Mouse (Mus musculus): ENCODE measurements at regions not wholly inside any gene's neighbourhood (a gene's known extent, or its start where the extent isn't known, plus 50 kb on each side); places are given as distances from the start of the nearest gene placed in this dataset.
"Not testable (repeated sequence)": the region's sequence is repeated elsewhere in the genome, so short reads cannot be mapped to it uniquely, and the experiment has no call there.

DNA sequence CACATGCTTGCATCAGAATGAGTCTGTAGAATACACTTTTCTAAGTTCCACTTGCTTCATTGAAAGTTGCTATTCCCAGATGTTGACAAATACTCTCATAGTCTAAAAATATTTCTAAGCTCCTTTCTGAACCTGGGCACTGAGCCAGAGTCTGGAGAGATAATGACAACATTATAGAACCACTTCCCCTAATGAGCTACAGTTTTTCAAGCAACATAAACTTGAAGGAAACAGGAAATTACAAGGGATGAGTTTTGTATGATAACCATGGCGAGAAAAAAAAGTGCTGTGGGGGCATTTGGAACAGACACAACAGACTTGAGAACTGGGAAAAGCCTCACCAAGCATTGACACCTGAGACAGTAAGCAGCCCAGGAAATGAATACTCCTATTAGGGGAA is 233.8 kb downstream of the Kctd12 start:
- TF ChIP-seq POLR2A (IDR thresholded peaks at IDR 0.05; ENCODE audit: borderline replicate concordance, extremely low read depth, low read depth, low read length) (no peak), CTCF (IDR thresholded peaks at IDR 0.05; ENCODE audit: insufficient read depth, low read length) (no peak)
- no peak for DNase-seq
- Histone ChIP-seq H3K4me1 (ENCODE audit: control insufficient read depth, insufficient read depth, low read length) (no peaks in the 10 kb centered on the region), H3K4me3 (replicated peaks; ENCODE audit: extremely low read depth, low read depth, low read length) (no peak overlapping the region)
- 31% methylated on average over 1 of the region's 1 CpGs for WGBS

DNA sequence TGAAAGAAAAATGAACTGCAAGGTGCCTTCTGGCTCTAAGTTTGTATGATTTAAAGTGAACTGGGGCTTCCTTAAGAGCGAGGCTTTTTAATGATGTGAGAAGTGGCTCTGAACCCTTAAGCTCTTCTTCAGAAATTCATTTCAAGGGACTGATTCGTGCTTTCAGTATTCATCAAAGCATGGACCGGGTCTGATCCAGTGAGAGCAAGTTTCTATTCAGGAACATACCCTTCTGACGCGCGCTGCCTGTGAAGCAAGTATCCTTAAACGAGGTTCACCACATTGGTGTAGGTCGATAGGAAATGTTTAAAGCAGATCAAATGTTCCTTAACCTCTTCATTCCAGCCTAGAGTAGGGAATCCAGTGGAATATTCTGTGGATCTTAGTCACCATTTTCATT is 240.1 kb downstream of the Kctd12 start:
- Histone ChIP-seq H3K4me3 (replicated peaks; ENCODE audit: extremely low read depth, low read depth, low read length) (no peak overlapping the region), H3K4me1 (ENCODE audit: control insufficient read depth, insufficient read depth, low read length) (no peaks in the 10 kb centered on the region)
- WGBS: 81% methylated on average over 8 of the region's 8 CpGs
- no peak for DNase-seq
- no peak for TF ChIP-seq CTCF (IDR thresholded peaks at IDR 0.05; ENCODE audit: insufficient read depth, low read length)
- TF ChIP-seq POLR2A (IDR thresholded peaks at IDR 0.05; ENCODE audit: borderline replicate concordance, extremely low read depth, low read depth, low read length): no peak

DNA sequence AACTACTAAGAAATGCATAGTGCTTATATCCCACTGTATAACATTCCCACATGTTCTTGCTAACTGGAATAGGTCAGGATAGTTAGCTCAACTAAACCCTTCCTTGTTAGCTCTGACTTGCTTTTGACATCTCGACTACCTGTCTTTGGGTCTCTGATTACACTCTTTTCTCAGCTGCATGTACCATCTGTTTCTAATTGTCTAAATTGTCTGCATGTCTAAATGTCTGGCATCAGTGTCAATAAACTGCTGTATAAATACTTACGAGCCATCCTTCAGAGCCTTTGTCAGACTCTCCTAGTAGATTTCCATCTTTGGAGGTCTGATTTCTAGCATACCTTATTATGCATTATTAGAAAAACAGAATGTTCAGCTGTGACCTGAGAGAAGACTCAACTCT is 245.8 kb downstream of the Kctd12 start:
- Histone ChIP-seq H3K4me3 (replicated peaks; ENCODE audit: extremely low read depth, low read depth, low read length) (no peak overlapping the region), H3K4me1 (ENCODE audit: control insufficient read depth, insufficient read depth, low read length) (no peaks in the 10 kb centered on the region)
- TF ChIP-seq CTCF (IDR thresholded peaks at IDR 0.05; ENCODE audit: insufficient read depth, low read length): no peak
- DNase-seq: no peak
- 76% methylated on average over 2 of the region's 2 CpGs for WGBS

DNA sequence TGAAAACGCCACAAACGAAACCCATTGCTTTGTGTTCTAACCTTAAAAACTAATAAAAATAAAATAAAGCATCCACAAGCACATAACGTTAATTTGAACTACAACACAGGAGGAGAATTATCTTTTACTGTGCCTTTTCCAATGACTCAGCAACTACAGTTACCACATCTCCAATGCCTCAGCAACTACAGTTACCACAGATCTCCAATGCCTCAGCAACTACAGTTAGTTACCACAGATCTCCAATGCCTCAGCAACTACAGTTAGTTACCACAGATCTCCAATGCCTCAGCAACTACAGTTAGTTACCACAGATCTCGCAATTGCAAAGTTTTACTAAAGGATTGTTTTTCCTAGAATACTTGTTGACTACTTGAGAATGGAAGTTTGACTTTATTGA is 248.7 kb downstream of the Kctd12 start:
- not testable (repeated sequence) for H3K4me1 ChIP-seq (ENCODE audit: control insufficient read depth, insufficient read depth, low read length); DNase-seq; H3K4me3 ChIP-seq (replicated peaks; ENCODE audit: extremely low read depth, low read depth, low read length)
- WGBS: 85% methylated on average over 4 of the region's 4 CpGs

DNA sequence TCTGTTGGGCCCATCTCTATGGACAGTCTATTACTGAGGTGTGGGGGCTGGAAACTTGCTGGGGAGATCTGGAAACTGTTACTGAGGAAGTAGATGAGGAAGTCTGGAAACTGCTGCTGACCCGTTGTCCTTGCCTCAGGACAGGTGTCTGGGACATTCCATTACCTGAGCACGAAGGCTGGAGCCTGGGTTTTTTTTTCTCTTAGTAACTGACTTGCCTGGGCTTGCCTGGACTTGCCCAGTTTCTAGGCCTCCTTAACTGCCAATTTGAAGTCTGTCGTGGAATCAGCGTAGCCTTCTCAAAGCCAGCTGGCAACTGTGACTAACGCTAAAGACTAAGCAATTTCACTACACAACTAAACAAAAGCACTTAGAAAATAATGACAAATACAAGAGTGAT is 250.7 kb downstream of the Kctd12 start:
- Histone ChIP-seq H3K4me1 (ENCODE audit: control insufficient read depth, insufficient read depth, low read length) (no peaks in the 10 kb centered on the region), H3K4me3 (replicated peaks; ENCODE audit: extremely low read depth, low read depth, low read length) (no peak overlapping the region)
- DNase-seq: no peak
- no peak for TF ChIP-seq CTCF (IDR thresholded peaks at IDR 0.05; ENCODE audit: insufficient read depth, low read length)
- no peak for TF ChIP-seq POLR2A (IDR thresholded peaks at IDR 0.05; ENCODE audit: borderline replicate concordance, extremely low read depth, low read depth, low read length)
- WGBS: 65% methylated on average over 5 of the region's 5 CpGs

DNA sequence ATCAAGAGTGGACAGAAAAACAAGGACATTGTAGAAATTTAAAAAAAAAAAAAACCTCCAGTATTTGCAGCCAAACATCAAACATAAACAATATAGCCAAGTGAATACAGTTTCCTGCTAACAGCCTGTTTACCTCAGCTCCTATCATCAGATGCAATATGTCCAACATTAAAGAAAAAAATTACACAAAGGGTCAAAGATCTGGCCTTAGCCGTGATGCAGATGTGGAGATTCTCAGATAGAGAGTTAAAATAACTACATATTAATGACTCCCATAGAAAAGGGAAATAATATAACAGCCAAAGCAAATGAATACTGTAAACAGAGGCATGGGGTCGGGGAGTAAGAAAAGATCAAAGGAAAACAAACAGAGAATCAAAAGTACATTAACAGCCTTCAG is 259.8 kb downstream of the Kctd12 start:
- TF ChIP-seq POLR2A (IDR thresholded peaks at IDR 0.05; ENCODE audit: borderline replicate concordance, extremely low read depth, low read depth, low read length): no peak
- no peak for TF ChIP-seq CTCF (IDR thresholded peaks at IDR 0.05; ENCODE audit: insufficient read depth, low read length)
- no peak for DNase-seq
- 29% methylated on average over 2 of the region's 2 CpGs for WGBS
- H3K4me3 ChIP-seq (replicated peaks; ENCODE audit: extremely low read depth, low read depth, low read length): no peak overlapping the region
- H3K4me1 ChIP-seq (ENCODE audit: control insufficient read depth, insufficient read depth, low read length): no peaks in the 10 kb centered on the region

DNA sequence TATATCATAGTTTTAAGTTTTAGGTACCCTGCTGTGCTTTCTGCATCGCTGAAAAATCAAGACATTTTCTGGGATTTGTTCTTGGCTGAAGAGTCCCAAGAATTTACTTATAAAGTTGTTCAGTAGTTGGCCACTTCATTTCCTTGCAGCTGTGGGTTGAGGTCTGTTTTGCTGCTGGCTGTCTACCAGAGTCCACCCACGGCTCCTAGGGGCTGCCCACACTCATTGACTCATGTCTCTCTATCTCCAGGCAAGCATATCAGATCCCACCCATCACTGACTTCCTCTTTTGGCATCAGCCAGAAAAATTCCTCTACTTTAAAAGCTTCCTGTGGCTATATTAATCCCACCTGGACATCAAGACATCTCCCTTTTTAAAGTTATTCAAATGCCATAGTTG is 263.9 kb downstream of the Kctd12 start:
- Histone ChIP-seq H3K4me3 (replicated peaks; ENCODE audit: extremely low read depth, low read depth, low read length) (no peak overlapping the region), H3K4me1 (ENCODE audit: control insufficient read depth, insufficient read depth, low read length) (no peaks in the 10 kb centered on the region)
- no peak for DNase-seq
- WGBS: 46% methylated on average over 2 of the region's 2 CpGs
- TF ChIP-seq POLR2A (IDR thresholded peaks at IDR 0.05; ENCODE audit: borderline replicate concordance, extremely low read depth, low read depth, low read length) (no peak), CTCF (IDR thresholded peaks at IDR 0.05; ENCODE audit: insufficient read depth, low read length) (no peak)

DNA sequence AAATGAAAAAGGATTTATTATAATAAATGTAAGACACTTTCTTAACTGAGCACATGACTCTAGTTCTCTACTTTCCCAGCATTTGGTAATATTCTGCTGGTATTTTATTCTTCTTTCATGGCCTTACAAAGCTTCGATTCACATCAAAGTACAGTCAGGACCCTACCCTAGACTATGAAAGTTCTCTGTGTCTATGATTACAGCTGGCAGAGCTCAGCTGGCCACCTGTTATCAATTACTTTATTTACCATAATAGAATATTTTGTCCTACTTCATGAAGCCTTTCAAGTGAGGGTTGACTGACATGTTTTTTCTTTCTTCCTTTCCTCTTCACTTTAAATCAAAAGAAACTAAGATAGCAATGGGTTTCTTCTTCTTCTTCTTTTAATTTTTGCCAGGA is 269.8 kb downstream of the Kctd12 start:
- no peaks in the 10 kb centered on the region for H3K4me1 ChIP-seq (ENCODE audit: control insufficient read depth, insufficient read depth, low read length)
- 67% methylated on average over 1 of the region's 1 CpGs for WGBS
- no peak for DNase-seq
- no peak overlapping the region for H3K4me3 ChIP-seq (replicated peaks; ENCODE audit: extremely low read depth, low read depth, low read length)
- no peak for TF ChIP-seq POLR2A (IDR thresholded peaks at IDR 0.05; ENCODE audit: borderline replicate concordance, extremely low read depth, low read depth, low read length)
- no peak for TF ChIP-seq CTCF (IDR thresholded peaks at IDR 0.05; ENCODE audit: insufficient read depth, low read length)

DNA sequence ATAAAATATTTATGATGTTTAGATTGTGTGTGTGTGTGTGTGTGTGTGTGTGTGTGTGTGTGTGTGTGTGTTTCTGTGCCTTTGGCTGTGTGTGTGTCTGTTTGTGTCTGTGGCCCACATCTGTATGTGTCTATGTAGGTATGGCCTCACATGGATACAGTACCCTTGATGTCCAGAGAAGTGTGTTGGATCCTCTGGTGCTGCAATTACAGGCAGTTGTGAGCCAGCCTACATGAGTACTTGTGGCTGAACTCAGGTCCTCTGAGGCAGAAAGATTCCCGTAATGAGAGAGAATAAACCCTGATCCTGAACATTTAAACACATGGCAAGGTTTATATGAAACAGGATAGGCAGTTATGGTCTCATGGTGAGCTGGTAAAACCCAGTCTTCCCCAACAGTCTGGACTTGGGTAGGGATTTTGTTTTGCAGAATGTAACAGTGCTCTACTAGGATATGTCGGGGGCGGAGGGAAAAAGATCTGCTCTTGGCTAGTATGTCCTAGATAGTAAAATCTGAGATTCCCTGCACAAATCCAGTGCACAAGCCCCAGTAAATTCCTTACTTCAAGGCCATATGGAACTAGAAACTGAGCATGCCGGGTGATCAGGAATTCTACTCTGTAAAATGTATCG is 275.6 kb downstream of the Kctd12 start:
- WGBS: 95% methylated on average over 5 of the region's 5 CpGs
- no peak for DNase-seq
- Histone ChIP-seq H3K4me1 (ENCODE audit: control insufficient read depth, insufficient read depth, low read length) (no peaks in the 10 kb centered on the region), H3K4me3 (replicated peaks; ENCODE audit: extremely low read depth, low read depth, low read length) (no peak overlapping the region)
- TF ChIP-seq POLR2A (IDR thresholded peaks at IDR 0.05; ENCODE audit: borderline replicate concordance, extremely low read depth, low read depth, low read length) (no peak), CTCF (IDR thresholded peaks at IDR 0.05; ENCODE audit: insufficient read depth, low read length) (no peak)

DNA sequence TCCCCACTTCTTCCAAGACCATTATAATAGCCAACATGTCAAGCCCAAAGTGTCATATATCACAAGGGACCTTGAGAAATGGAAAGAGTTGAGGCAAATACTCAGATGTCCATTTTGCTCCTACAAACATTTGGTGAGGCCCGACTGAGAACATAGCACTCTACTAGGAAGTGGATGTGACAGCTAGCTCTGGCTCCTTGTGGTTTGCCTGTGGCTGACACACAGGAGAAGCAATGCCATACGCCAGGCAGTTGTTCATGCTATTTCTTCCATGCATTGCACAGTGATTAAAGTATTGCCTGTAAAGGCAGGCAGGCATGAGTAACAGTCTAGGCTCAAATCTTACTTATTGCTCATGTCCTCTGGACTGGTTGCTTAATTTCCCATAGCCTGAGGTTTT is 281.3 kb downstream of the Kctd12 start:
- no peak for DNase-seq
- Histone ChIP-seq H3K4me1 (ENCODE audit: control insufficient read depth, insufficient read depth, low read length) (no peaks in the 10 kb centered on the region), H3K4me3 (replicated peaks; ENCODE audit: extremely low read depth, low read depth, low read length) (no peak overlapping the region)
- TF ChIP-seq CTCF (IDR thresholded peaks at IDR 0.05; ENCODE audit: insufficient read depth, low read length) (no peak), POLR2A (IDR thresholded peaks at IDR 0.05; ENCODE audit: borderline replicate concordance, extremely low read depth, low read depth, low read length) (no peak)
- WGBS: 70% methylated on average over 2 of the region's 2 CpGs

DNA sequence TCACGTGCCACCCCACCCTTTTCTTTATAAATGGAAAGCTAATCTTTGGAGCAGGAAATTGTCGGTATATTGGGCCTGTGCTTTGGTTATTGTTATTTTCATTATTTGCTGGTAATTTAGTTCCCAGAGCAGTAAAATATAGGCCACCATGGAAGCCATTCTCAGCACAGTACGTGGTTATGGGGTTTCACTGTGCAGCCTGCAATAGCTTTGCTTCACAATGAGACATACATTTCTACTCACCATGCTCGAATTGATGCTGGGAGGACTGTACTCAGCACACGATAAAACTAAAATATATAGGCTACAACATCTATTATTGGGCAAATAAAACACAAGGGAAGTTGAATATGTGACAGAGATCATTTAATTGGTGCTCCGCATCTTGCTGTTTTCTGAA is 282.0 kb downstream of the Kctd12 start:
- 78% methylated on average over 6 of the region's 6 CpGs for WGBS
- Histone ChIP-seq H3K4me3 (replicated peaks; ENCODE audit: extremely low read depth, low read depth, low read length) (no peak overlapping the region), H3K4me1 (ENCODE audit: control insufficient read depth, insufficient read depth, low read length) (no peaks in the 10 kb centered on the region)
- no peak for DNase-seq
- TF ChIP-seq POLR2A (IDR thresholded peaks at IDR 0.05; ENCODE audit: borderline replicate concordance, extremely low read depth, low read depth, low read length): no peak
- no peak for TF ChIP-seq CTCF (IDR thresholded peaks at IDR 0.05; ENCODE audit: insufficient read depth, low read length)
